Mouse (Mus musculus): ENCODE data around the gene Man2b1. TPM values are rescaled to one million over a fixed set of nuclear protein-coding genes. Genes with fewer than 3 reads are reported as not detected.
"Not testable (repeated sequence)": the region's sequence is repeated elsewhere in the genome, so short reads cannot be mapped to it uniquely, and the experiment has no call there.

The Man2b1 gene
- total RNA-seq, 2 experiments from 2014 or later: 34.7 to 35.9 TPM

DNA sequence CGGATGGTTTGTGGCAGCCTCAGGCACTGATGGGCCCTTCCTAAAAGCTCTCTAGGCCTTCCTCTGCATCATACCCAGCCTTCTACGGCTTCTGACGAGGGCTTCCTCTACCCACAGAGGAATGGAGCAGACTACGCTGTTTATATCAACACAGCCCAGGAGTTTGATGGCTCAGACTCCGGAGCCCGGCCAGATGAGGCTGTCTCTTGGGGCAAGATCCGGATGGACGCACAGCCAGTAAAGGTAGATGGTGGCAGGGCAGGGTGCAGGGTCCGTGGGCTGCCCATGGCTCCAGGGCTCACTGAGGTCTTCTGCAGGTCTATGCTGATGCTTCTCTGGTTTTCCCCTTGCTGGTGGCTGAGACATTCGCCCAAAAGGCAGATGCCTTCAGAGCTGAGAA, 8.5 kb upstream of the Man2b1 start:
- no peak for TF ChIP-seq CTCF (IDR thresholded peaks at IDR 0.05)
- intact Hi-C loops (cut with DNase I): loop anchor here (5.0 kb wide), 2 partner anchors 47 to 97 kb away; partner anchors contain the start of genes Asna1, Junb and Trir
- Histone ChIP-seq H3K4me3 (no peak overlapping the region), H3K27ac (no peak overlapping the region)
- DNase-seq (ENCODE audit: extremely low spot score in 1 of 2, low spot score in 2 of 2): no peak

DNA sequence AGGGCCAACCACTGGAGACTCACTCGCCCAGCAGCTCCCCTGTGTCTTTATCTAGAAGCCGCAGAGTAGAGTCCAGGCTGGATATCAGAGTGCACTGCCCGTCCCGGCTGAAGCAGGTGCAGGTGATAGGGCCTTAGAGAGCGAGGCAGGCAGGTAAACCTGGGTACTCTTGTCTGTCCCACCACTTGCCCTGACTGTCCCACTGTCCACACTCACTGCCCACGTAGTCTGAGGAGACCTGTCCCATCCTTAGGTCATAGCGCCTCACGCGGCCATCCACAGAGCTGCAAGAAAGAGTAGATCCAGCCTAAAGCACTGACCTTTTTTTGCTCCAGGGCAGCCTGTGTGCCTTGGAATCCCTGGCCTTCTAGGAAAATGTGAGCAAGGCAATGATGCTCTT, 7.1 kb upstream of the Man2b1 start:
- peak; percentile 44 for TF ChIP-seq CTCF (IDR thresholded peaks at IDR 0.05)

DNA sequence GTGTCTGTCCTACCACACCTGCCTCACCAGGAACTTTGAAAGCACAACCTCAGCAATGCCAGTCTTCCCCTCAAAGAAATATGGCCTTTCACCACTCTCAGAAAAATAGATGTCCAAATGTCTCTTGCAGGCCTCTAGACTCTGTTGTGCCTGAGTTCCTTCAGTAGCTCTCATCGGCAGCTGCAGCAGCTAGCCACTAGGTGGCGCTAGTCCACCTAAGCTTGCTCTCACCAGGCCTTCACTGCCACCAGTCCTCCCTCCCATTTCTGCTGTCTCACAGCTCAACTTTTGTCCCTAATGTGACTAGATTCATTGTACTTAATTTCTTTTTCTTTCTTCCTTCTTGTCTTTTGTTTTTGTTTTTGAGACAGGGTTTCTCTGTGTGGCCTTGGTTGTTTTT, 6.1 kb upstream of the Man2b1 start:
- intact Hi-C loops (cut with DNase I): loop anchor here (2.0 kb wide), 1 partner anchor 94 kb away; no protein-coding TSS in a partner anchor

More for the DNA sequence above, 7.1 kb upstream of the Man2b1 start:
- intact Hi-C loops (cut with DNase I): loop anchor here (2.0 kb wide), 1 partner anchor 95 kb away; no protein-coding TSS in a partner anchor
- peak in 1 of 2 experiments; percentile 33 for DNase-seq (ENCODE audit: extremely low spot score in 1 of 2, low spot score in 2 of 2)
- Histone ChIP-seq H3K4me3 (no peak overlapping the region), H3K27ac (no peak overlapping the region)

DNA sequence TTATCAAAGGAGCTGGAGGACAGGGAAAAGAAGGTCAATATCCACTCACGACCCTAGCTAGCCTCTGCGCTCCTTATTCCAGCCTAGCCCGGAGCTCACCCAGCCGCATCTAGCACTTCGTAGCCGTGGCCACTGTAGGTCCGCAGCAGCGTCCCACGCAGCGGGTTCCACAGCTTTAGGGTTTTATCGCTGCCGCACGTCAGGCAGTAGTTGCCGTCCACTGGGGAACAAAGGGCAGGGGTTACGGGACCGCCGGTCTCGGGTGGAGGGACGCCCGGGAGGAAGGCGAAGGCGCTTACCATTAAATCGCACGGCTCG, 2.9 kb upstream of the Man2b1 start:
- peak overlapping the region; percentile 87 for H3K4me3 ChIP-seq
- no peak for TF ChIP-seq CTCF (IDR thresholded peaks at IDR 0.05)
- intact Hi-C loops (cut with DNase I): loop anchor here (5.0 kb wide), 1 partner anchor 217 kb away; the partner anchor contains the start of genes Orc6 and Vps35
- peak overlapping the region; percentile 92 for H3K27ac ChIP-seq
- no peak for DNase-seq (ENCODE audit: extremely low spot score in 1 of 2, low spot score in 2 of 2)

More for the DNA sequence above, 6.1 kb upstream of the Man2b1 start:
- no peak overlapping the region for H3K4me3 ChIP-seq
- peak; percentile 99 for TF ChIP-seq CTCF (IDR thresholded peaks at IDR 0.05)
- peak; percentile 75 to 81 for DNase-seq (ENCODE audit: extremely low spot score in 1 of 2, low spot score in 2 of 2)
- no peak overlapping the region for H3K27ac ChIP-seq

DNA sequence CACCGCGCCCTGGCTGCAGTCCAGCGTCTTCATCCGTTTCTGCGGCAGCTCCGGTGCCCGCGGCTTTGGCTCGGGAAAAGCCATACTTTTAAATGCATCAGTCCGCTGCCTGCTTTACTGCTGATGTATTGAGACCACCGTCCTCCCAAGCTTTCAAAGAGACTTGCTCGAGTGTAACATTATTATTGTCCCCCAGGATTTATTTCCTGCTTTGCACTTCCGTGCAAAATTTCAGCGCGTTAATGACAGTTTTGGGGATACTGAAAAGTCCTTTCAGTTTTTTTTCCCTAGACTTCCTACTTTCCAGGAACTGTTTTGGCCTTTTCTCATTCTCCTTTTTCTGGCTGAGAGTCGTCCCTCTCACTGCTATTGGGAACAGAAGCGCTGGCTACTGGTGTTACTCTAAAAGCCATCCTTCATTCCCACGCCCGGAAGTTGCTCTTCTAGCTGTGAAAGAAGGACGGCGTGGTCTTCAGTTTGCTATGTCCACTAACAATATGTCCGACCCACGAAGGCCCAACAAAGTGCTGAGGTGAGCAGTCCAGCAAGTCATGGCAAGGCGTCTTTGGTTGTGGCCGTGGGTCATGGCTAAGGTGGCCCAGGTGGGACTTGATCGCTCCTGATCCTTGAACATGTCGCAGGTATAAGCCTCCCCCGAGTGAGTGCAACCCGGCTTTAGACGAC, 2.4 kb upstream of the Man2b1 start, which contains the start of gene Wdr83os:
Gene Wdr83os (plus strand): TSS at position 209 of the 684 bp plus-strand sequence.
- TF ChIP-seq CTCF (IDR thresholded peaks at IDR 0.05): no peak; the same call in 1 of the 2 replicates
- intact Hi-C loops (cut with DNase I): loop anchor here (5.0 kb wide), 1 partner anchor 217 kb away; the partner anchor contains the start of genes Orc6 and Vps35
- peak; percentile 44 to 55 for DNase-seq (ENCODE audit: extremely low spot score in 1 of 2, low spot score in 2 of 2)
- Histone ChIP-seq H3K27ac (peak within 1 kb of the TSS; percentile 92), H3K4me3 (peak within 1 kb of the TSS; percentile 87)

DNA sequence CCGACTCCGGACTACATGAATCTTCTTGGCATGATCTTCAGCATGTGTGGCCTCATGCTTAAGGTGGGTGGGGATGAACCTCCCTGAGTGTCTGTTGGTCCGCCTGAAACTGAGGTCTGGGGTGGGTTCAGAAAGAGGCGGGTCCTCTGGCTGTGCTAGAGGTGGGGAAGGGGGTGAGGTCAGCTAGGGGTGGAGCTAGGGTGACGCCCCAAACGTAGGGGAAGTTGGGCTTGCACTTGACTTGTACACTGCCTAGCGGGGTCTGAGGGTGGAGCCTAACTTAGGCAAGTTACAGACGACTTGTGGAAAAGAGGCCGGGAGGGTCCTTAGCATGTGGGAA, 1.9 kb upstream of the Man2b1 start, which contains the start of gene Wdr83:
Gene Wdr83 (minus strand): TSS at position 91 of the 340 bp plus-strand sequence.
- no peak for DNase-seq (ENCODE audit: extremely low spot score in 1 of 2, low spot score in 2 of 2)
- no peak for TF ChIP-seq CTCF (IDR thresholded peaks at IDR 0.05)
- Histone ChIP-seq H3K27ac (peak within 1 kb of the TSS; percentile 92), H3K4me3 (peak within 1 kb of the TSS; percentile 87)
- intact Hi-C loops (cut with DNase I): loop anchor here (5.0 kb wide), 1 partner anchor 216 kb away; the partner anchor contains the start of genes Orc6 and Vps35

DNA sequence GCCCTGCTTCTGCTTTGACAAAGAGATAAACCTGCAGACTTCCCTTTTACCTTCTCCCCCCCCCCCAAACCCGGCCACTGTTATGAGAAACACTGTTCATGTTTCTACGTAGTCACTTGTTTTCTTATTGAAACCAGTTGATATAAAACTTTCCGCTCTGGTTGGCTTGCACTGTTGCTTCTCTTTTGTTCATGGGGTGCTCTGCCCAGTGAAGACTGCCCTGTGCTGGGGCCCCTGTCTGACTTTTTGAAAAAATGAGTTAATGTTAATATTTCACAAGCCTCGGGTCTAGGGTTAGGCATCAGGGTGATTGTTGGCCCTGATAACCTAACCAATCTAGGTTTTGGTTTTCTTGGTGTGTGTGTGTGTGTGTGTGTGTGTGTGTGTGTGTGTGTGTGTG, 901 bp upstream of the Man2b1 start:
- intact Hi-C loops (cut with DNase I): loop anchor here (5.0 kb wide), 1 partner anchor 215 kb away; the partner anchor contains the start of genes Orc6 and Vps35
- DNase-seq (ENCODE audit: extremely low spot score in 1 of 2, low spot score in 2 of 2); H3K27ac ChIP-seq: not testable (repeated sequence)

DNA sequence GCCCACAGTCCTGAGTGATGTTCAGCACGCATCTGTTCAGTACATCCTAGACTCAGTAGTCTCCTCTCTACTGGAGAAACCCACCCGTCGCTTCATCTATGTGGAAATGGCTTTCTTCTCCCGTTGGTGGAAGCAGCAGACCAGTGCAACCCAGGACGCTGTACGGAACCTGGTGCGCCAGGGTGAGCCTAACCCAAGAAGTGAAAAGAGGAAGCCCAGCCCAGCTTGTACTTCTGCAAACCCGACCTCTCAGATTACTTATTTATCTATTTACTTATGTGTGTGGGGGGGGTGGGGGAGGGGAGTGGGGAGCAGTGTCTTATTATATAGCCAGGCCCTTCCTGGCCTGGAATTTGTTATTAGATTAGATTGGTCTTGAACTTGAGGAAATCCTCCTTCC, 1.6 kb downstream of the Man2b1 start:
- DNase-seq (ENCODE audit: extremely low spot score in 1 of 2, low spot score in 2 of 2): no peak
- TF ChIP-seq CTCF (IDR thresholded peaks at IDR 0.05): no peak
- Histone ChIP-seq H3K27ac (no peak overlapping the region), H3K4me3 (no peak overlapping the region)
- intact Hi-C loops (cut with DNase I): loop anchor here (5.0 kb wide), 1 partner anchor 213 kb away; the partner anchor contains the start of genes Orc6 and Vps35

More for the DNA sequence above, 901 bp upstream of the Man2b1 start:
- H3K4me3 ChIP-seq: not testable (repeated sequence)

DNA sequence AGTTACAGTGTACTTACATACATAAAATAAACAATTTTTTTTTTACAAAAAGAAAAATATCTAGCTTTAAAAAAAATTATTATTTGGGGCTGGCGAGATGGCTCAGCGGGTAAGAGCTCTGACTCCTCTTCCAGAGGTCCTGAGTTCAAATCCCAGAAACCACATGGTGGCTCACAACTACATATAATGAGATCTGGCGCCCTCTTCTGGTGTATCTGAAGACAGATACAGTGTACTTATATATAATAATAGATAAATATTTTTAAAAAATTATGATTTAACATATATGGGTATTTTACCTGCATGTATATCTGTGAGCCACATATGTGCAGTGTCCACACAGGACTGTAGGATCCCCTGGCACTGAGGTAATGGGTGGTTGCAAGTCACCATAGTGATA, 3.2 kb downstream of the Man2b1 start:
- intact Hi-C loops (cut with DNase I): no loop called here
- H3K4me3 ChIP-seq: no peak overlapping the region
- peak; percentile 46 for TF ChIP-seq CTCF (IDR thresholded peaks at IDR 0.05)
- no peak for DNase-seq (ENCODE audit: extremely low spot score in 1 of 2, low spot score in 2 of 2)
- H3K27ac ChIP-seq: no peak overlapping the region

DNA sequence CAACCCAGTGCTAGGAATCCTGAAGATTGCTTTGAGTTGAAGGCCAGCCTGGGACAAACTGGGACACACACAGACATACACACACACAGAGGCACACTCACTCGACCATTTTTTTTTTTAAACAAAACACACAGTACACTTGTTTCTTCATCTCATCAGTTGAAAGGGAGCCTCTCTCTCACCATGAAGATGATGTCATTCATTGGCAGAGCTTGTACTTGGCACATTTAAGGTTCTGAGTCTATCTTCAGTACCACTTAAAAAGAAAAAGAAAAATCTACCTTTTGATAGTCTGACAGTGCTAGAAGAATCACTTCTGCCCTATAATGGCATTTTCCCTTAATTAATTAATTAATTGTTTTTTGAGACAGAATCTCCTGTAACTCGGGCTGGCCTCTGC, 5.7 kb downstream of the Man2b1 start:
- intact Hi-C loops (cut with DNase I): no loop called here
- no peak overlapping the region for H3K27ac ChIP-seq
- TF ChIP-seq CTCF (IDR thresholded peaks at IDR 0.05): no peak
- no peak overlapping the region for H3K4me3 ChIP-seq
- DNase-seq (ENCODE audit: extremely low spot score in 1 of 2, low spot score in 2 of 2): no peak

DNA sequence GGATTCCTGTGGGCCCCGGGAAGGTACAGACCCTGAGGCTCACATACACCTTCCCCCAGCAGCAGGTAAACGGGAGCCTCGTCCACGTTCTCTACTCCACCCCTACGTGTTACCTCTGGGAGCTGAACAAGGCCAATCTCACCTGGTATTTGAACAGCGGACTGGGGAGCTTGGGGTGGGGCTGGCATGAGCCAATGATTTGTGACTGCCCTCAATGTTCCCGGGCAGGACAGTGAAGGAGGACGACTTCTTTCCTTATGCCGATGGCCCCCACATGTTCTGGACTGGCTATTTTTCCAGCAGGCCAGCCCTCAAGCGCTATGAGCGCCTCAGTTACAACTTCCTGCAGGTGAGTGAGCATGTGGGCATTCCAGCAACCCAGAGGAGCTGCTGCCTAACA, 7.8 kb downstream of the Man2b1 start:
- Histone ChIP-seq H3K4me3 (no peak overlapping the region), H3K27ac (no peak overlapping the region)
- TF ChIP-seq CTCF (IDR thresholded peaks at IDR 0.05): no peak
- DNase-seq (ENCODE audit: extremely low spot score in 1 of 2, low spot score in 2 of 2): no peak
- intact Hi-C loops (cut with DNase I): no loop called here

DNA sequence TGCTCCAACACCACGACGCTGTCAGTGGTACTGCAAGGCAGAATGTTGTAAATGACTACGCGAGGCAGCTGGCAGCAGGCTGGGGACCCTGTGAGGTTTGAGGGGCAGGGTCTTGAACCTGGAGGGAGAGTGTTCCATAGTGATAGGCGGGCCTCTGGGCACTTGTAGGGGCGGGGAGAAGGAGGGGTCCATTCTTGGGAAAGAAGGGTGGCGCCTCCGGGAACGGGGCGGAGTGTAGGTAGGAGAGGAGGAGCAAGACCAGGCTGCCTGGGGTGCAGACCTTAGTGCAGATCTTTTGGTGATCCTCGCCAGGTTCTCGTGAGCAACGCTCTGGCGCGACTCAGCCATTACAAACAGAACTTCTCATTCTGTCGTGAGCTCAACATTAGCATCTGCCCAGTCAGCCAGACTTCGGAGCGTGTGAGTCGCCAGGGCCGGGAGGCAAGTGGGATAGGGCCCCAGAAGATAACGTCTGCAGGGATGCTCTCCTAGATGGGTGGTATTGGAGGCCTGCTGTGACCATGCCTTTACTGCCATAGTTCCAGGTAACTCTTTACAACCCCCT, 8.5 kb downstream of the Man2b1 start:
- Histone ChIP-seq H3K4me3 (no peak overlapping the region), H3K27ac (no peak overlapping the region)
- intact Hi-C loops (cut with DNase I): no loop called here
- TF ChIP-seq CTCF (IDR thresholded peaks at IDR 0.05): no peak
- DNase-seq (ENCODE audit: extremely low spot score in 1 of 2, low spot score in 2 of 2): no peak
